Mouse (Mus musculus) lung, adult 2 months (tissue): ENCODE measurements at regions not wholly inside any gene's neighbourhood (a gene's known extent, or its start where the extent isn't known, plus 50 kb on each side); places are given as distances from the start of the nearest gene placed in this dataset.

Source experiments
- CTCF ChIP-seq: fragments of 200-500 bp; IDR thresholded peaks from 2 replicates; pipeline ENCODE4 v1.5.1; 2011; ENCODE audit warnings: mild to moderate bottlenecking, low read length, control low read depth; ENCODE audit not compliant: insufficient read depth
- POLR2A ChIP-seq: fragments of 200-500 bp; IDR thresholded peaks from 2 replicates; pipeline ENCODE4 v1.6.1; 2011; ENCODE audit warnings: low read depth, mild to moderate bottlenecking, control low read depth, low read length, borderline replicate concordance; ENCODE audit errors: extremely low read depth

DNA sequence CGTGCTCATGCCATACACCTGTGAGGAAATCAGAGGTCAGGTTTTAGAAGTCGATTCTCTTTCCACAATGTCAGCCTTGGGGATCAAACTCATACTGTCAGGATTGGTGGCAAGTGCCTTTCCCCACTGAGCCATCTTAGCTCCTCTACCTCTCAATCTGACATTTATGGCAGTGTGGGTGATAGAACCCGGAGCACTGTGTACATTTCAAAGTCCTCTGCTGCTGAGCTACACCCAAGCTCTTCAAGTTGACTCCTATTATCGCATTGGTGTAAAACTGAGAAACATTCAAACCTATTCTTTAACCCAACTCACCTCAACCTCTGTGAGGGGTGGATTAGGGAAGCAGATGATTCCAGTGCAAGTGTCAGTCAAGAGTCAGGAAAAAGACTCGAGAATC is 435.9 kb upstream of the Auts2 start:
- no peak for TF ChIP-seq POLR2A
- TF ChIP-seq CTCF: no peak
